Mouse (Mus musculus) cortical plate, adult 2 months (tissue): ENCODE data around the gene Rnf31.

Source experiments
- CTCF ChIP-seq: fragments of 200-500 bp; IDR thresholded peaks from 2 replicates; pipeline ENCODE4 v1.5.1; 2011; ENCODE audit warnings: mild to moderate bottlenecking, control low read depth, low read length; ENCODE audit not compliant: insufficient read depth; ENCODE audit errors: extremely low read depth
- POLR2A ChIP-seq: fragments of 200-500 bp; IDR thresholded peaks from 2 replicates; pipeline ENCODE4 v1.6.1; 2011; ENCODE audit warnings: mild to moderate bottlenecking, low read length, control low read depth; ENCODE audit not compliant: insufficient read depth; ENCODE audit errors: extremely low read depth

DNA sequence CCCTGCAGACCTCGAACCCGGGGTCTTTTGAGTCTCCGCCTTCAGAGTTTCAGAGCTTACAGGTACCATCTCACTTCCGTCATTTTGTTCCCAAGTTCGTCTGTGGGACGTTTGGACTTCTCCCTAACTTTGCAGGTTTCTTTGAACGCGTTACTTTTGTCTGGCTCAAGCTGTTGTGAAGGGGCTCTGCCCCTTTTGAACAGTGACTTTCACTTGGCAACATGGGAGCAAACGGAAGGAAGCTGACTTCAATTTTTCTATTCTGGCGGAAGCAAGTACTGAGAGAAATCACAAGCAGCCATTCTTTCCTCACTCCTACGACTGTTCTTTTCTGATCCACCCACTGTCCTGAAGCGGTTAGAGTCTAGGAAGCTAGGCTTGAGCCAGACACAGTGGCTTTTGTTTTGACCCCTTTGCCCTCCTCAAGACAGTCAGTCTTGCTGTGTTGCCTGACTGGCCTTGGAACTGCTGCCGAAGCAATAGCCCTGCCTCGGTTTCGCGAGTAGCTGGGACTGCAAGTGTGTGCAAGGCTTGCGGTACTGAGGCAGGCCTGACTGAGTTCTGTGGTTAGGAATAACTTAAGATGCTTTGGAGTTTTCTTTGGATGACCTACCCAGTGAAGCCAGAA is 52.9 kb downstream of the Rnf31 start:
- no peak for TF ChIP-seq CTCF
- TF ChIP-seq POLR2A: no peak
